Mouse (Mus musculus) erythroblast, embryonic 14.5 days (primary cell): ENCODE data around the gene Car4.

Experiments used
- GATA1 ChIP-seq: IDR thresholded peaks from 2 replicates; pipeline ENCODE4 v1.6.1; 2012; ENCODE audit warnings: low read length, inconsistent platforms, mixed read lengths
- TAL1 ChIP-seq: IDR thresholded peaks from 3 replicates; pipeline ENCODE4 v1.6.1; 2012; ENCODE audit warnings: low read length, inconsistent platforms, mixed read lengths

DNA sequence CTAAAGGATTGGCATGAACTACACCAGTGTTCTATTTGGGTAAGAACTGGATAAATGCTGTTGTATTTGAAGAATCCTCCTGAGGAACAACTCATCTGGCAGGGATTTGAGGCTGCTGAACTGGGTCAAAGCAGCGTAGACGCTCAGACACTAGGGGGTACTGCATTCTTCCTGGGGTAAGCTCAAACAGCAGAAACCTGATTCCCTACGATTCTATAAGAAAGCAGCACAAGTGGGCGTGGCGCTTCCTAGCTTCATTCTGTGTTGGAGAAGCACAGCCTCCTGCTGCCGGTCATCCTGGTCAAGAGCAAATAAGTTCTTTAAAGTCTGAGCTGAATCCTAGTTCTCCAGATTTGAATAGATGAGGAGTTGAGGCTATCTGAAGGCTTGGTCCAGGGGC is 25.3 kb upstream of the Car4 start:
- TF ChIP-seq TAL1 (no peak), GATA1 (no peak)
